Mouse (Mus musculus) frontal cortex, postnatal 36 days (tissue): Measurements from ENCODE around the gene Nop10.

Experiments used
- DNase-seq, 2 experiments: peaks; one replicate each; pipeline ENCODE4 v3.0.0; 2022; ENCODE audit warnings: low spot score in 2 of 2

Gene Nop10

GRCm38 (mm10) chr2:112261748-112262653 is at the start of gene Nop10:
Gene Nop10 (plus strand): TSS chr2:112261926.
- DNase-seq: peak; percentile 88 to 95

GRCm38 (mm10) chr2:112215977-112216376 is 45.7 kb upstream of the Nop10 start:
- peak in 1 of 2 experiments; percentile 35 for DNase-seq

- no peak for DNase-seq
These were observed 44.1 kb upstream of the Nop10 start for GRCm38 (mm10) chr2:112217614-112218013.

- no peak for DNase-seq
These were observed 40.8 kb upstream of the Nop10 start for GRCm38 (mm10) chr2:112220880-112221279.

GRCm38 (mm10) chr2:112222607-112223006 is 39.1 kb upstream of the Nop10 start:
- DNase-seq: peak in 1 of 2 experiments; percentile 41

- DNase-seq: peak in 1 of 2 experiments; percentile 59
These were observed 37.4 kb upstream of the Nop10 start for GRCm38 (mm10) chr2:112224356-112224755.

- DNase-seq: no peak
These were observed 29.1 kb upstream of the Nop10 start for GRCm38 (mm10) chr2:112232623-112233022.

- DNase-seq: no peak
These were observed 25.1 kb upstream of the Nop10 start for GRCm38 (mm10) chr2:112236620-112237019.

- no peak for DNase-seq
These were observed 23.7 kb upstream of the Nop10 start for GRCm38 (mm10) chr2:112238006-112238405.

- DNase-seq: peak; percentile 85 to 93
These were observed 22.4 kb upstream of the Nop10 start, which contains the start of gene Lpcat4 for GRCm38 (mm10) chr2:112239212-112239934. Gene Lpcat4 (plus strand): TSS chr2:112239468.

GRCm38 (mm10) chr2:112239935-112240721 is 21.6 kb upstream of the Nop10 start:
- DNase-seq: no peak

- DNase-seq: no peak
These were observed 19.9 kb upstream of the Nop10 start for GRCm38 (mm10) chr2:112241787-112242186.

- no peak for DNase-seq
These were observed 16.4 kb upstream of the Nop10 start for GRCm38 (mm10) chr2:112245307-112245706.

- DNase-seq: no peak
These were observed 15.5 kb upstream of the Nop10 start for GRCm38 (mm10) chr2:112246193-112246592.

GRCm38 (mm10) chr2:112247323-112247722 is 14.4 kb upstream of the Nop10 start:
- DNase-seq: no peak

- DNase-seq: peak in 1 of 2 experiments; percentile 62
These were observed 11.8 kb upstream of the Nop10 start for GRCm38 (mm10) chr2:112249780-112250453.

GRCm38 (mm10) chr2:112254675-112255515 is 6.8 kb upstream of the Nop10 start:
- DNase-seq: no peak

GRCm38 (mm10) chr2:112259241-112259962 is 2.3 kb upstream of the Nop10 start, which contains the start of gene Nutm1:
Gene Nutm1 (minus strand): TSS chr2:112259291.
- DNase-seq: no peak

GRCm38 (mm10) chr2:112262779-112263295 is 1.1 kb downstream of the Nop10 start:
- no peak for DNase-seq
